Mouse (Mus musculus) CH12F3 (cell line): ENCODE data around the gene Col13a1.

Experiments used
- in situ Hi-C: fragments of 300-500 bp; cut with MboI; formaldehyde crosslinking; loops from 2 replicates; pipeline ENCODE4 v1.14.3; 2020; ENCODE audit warnings: low sequenced_read_pairs

The Col13a1 gene

DNA sequence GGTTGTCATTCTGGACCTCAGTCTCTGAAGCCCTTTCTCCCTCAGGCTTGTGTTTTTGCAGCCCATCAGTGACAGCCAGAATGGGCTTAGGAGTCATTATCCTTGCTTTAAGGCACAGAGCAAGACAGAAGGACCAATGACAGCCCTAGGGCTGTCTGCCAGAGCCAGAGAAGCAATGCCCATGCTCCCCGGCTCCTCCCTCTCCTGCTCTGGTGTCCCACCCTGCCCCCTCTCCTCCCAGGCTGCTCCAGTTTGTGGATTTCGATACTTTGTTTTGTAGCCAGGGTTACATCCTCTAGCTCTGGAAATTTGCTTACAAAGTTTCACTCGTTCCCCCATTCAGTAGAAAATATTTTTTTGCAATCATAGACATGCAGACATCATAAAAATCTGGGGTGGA lies 69.9 kb downstream of the Col13a1 start:
- in situ Hi-C loops: no loop called here

DNA sequence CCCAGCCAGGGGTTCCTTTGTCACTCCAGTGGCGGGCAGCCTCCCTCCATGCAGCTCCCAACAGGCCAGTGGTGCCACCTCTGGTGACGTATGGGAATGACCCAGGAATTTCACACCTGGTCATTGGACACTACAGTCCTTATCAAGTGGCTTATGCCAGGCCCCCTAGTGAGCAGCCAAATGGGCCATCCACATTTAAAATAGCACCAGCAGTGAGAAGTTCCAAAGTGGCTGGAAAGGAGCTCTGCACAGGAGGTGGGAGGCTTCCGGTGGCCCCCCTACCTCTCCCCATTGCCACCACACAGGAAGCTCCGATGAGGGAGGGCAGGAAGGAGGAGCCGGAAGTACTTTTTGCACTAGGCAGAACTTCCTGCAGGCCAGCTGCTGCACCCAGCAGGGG lies 72.7 kb downstream of the Col13a1 start:
- in situ Hi-C loops: no loop called here

DNA sequence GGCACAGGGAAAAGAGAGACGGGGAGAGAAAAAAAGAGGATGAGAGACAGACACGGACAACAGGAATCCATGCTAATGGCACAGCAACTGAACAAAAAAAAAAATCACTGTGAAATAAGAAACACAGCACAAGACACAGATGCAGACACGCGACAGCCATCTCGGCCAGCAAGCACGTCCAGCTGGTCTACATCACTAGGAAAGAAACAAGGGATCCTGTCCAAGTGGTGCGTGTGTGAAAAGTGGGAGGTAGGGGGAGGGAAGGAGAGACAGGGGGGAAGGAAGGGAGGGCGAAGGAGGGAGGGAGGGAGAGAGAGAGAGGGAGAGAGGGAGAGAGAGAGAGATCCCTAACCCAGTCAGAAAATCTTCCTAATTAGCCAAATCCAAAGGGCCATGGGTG lies 73.6 kb downstream of the Col13a1 start:
- in situ Hi-C loops: no loop called here

DNA sequence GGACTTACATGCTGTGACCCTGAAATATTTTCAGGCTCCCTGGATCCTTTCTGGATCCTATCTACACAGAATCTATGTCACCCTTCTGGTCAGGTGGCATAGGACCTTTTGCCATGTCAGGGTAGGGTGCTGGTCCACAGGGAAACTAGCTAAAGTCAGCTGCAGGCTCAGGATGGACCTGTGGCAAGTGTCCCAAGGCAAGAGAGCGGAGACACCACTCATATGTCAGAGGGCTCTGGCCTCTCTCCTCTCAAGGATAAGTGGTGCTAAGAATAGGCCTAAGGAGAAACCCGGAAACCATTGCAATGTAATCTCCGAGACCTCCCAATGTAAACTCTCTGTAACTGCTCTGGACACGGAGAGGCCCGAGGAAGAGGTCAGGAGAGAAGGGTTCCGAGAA lies 80.8 kb downstream of the Col13a1 start:
- in situ Hi-C loops: no loop called here

DNA sequence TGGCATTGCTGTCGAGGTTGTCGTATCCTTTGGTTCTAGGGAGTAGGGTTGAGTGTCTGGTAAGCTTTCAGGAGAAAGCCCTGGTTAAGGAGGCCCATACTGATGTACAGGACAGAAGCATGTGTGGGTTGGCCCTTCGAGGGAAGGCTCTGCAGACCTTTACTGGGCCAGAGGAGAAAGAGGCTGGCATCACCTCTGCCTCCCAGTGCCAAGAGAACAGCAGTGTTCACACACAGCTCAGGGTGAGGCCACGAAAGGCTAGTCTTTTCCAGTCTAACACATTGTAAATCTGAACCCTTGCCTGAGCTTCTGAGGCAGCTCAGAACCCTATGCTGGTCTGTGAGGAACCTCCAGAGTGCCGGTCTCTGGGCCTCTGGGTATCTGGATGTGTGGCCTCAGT lies 84.3 kb downstream of the Col13a1 start:
- in situ Hi-C loops: no loop called here

DNA sequence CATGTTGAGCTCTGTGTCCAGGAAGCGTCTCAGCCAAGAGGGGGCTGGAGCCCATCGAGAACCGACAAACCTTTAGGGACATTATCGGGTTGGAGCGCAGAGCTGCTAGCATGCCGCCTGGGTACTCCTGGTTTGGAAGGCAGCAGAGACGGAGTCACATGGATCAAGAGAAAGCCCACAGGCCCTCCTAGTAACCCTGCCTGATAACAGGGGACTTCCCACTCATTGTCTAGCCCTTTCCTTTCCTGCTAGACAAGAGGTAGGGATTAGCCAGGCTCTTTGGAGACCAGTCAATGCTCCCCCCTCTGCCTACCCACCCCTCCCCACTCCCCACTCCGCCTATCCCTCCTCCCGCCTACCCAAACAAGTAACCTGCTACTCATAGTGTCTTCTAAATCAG lies 87.8 kb downstream of the Col13a1 start:
- in situ Hi-C loops: no loop called here

DNA sequence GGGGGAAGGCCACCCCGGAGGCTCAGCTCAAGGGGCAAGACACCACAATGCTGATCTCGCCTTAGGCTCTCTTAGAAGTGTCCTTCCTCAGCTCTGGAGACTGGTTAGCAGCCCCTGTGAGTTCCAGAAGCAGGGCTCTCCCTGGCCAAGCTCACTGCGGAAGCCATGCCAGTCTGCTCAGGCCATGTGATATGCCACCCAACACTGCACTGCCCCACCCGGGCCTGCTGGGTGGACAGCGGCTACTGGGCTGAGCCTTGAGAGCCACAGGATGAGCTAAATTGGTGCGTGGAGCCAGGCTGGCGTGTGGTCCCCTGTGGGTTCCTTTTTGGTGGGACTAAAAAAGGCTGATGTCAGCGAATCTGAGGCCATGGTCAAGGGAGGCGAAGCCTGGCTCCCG lies 88.6 kb downstream of the Col13a1 start:
- in situ Hi-C loops: no loop called here

DNA sequence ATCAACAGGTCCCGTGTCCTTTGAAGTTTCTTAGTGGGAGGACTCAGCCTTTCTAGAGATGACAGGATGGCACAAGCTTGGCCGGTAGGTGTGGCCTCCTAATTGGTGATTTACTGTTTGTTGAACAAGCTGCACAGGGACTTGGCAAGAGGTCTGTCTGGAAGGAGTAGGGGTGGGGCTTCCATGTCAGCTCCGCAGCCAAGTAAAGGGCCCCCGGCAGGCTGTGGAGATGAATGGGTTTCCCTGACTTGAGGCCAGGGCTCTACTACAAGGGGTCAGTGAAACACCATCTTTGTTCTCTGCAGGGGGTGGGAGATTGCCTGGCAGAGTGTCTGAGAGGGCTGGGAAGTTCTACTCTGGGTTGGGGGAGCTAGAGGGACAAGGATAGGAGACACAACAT lies 99.5 kb downstream of the Col13a1 start:
- in situ Hi-C loops: no loop called here

DNA sequence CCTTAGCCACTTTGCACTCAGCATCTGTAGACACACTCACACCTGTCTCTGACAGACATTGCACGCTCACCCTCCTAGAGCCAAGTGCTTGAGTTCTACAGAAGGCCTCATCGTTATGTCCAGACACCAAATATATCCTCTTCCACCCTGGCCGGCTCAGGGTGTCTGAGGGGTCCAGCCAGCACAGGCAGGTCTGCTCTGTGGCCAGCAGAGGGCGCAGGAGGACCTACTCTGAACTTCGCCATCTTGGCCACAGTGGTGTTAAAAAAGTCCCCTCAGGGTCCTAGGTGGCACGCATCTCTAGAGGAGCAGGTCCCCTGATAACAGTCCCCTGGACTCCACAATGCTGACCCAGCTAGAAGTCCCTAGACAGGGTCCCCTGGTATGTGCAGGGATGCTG lies 101.1 kb downstream of the Col13a1 start:
- in situ Hi-C loops: no loop called here

DNA sequence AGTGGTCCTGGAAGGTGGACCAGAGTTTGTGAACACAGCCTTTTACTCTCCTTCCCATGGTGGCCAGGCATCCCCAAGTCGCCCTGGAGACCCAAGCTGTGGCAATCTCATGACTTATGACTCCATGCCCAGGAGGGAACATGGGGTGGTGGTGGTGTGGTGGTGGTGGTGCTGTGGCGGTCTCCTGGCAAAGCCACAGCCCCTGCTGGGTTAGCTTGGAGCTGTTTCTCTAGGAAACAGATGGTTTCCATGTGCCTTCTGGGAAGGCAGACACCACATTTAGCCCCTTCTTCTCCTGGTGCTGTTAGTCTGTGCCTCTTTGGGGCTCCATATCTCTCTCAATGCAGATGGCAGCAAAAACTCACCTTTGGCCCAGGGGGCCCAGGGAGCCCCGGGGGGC lies 109.1 kb downstream of the Col13a1 start:
- in situ Hi-C loops: no loop called here

DNA sequence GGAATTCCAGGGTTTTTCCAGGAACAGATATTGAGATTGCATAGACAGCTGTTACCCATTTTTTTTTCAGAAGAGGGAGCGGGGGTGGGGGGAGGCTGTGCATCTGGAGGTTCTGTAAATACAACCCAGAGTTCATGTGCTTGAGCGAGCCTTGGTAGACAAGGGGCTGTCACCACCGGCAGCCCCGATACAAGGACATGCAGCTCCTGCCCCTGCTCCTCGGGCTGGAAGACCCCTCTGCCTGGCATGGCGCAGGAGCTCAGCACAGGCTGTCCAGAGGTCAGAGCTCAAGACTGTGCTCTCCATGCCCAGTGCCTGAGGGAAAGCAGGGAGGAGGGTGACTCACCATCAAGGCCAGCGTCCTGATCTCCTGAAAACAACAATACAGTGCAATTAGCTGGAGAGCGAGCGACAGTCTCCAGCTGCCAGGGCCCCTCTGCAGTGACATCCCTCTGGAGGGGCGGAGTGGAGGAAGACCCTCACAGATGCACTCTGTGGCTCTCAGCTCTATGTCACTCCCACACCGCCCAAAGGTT lies 112.8 kb downstream of the Col13a1 start:
- in situ Hi-C loops: no loop called here

DNA sequence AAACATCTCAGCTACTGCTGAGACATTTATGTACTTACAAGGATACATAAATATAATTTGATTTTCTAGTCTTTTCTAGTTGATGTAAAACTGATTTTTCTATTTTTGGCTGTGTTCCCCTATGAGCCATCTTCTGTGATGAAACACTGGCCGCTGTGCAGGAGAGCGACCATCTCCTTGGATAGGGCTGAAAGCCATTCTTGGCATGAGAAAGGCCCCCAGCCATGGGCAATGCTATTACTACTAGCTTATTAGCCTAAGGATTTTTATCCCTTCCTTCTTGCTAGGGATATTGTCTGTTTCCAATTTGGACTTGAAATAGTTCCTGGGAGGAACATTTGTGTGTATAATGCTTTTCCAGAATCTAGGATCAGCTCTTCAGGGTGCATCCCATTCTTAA lies 119.5 kb downstream of the Col13a1 start:
- in situ Hi-C loops: no loop called here

DNA sequence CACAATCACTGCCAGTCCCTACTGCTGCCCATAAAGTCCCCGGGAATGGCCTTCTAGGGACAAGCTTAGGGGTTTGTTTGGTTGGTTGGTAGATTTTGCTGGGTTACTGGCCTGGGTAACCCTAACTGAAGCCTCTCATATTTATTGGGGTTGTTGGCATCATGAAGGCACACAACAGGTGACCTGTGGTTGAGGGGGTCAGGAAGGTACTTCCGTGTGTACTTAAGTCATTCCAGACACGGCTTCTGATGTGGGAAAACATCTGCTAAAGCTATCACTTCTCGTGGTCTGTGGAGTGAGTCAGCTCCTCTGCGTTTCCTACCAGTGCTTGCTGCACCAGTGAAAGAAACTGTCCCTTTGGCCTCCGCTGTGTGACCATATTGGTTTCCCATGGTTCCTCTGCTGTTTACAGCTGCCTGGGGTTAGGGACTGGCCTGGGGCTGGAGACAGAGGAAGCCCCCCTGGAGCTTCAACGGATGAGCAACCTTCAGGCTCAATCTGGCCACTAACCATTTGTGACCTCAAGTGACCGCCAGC lies 123.7 kb downstream of the Col13a1 start:
- in situ Hi-C loops: no loop called here

DNA sequence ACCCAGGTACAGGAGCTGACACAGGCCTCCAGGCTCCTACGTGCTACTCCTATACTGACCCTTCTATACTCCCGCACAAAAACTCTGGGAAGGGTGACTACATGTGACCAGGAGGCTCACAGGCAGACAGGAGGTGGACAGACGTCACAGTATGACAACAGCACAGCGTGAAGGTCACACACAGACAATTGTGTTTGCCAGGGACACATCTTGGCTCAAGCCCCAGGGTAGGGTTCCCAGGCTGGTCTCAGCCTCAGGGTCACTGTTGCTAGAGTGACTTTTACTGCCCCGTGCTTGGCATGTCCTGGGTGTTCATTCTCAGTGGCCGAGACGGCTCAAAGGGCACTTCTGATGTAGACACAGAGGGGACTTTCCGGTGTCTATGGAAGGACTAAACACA lies 126.1 kb downstream of the Col13a1 start:
- in situ Hi-C loops: no loop called here

DNA sequence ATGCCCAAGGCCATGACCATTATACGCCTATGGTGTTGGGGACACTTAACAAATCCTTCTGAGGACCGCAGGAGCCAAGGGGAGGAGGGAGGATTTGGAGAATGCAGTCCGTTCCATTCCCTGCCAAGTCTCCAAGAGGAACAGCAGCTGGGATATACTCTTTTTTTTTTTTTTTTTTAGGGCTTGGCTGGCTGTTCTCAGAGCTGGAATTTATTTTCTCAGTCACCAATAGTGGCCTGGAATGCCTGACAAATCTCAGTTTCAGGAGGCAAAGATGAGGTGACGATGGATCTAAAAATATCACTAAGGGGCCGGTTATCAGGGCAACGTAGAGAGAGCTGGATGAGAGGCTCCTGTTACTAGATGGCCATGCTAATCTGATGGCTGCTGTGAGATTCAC lies 130.4 kb downstream of the Col13a1 start:
- in situ Hi-C loops: no loop called here

DNA sequence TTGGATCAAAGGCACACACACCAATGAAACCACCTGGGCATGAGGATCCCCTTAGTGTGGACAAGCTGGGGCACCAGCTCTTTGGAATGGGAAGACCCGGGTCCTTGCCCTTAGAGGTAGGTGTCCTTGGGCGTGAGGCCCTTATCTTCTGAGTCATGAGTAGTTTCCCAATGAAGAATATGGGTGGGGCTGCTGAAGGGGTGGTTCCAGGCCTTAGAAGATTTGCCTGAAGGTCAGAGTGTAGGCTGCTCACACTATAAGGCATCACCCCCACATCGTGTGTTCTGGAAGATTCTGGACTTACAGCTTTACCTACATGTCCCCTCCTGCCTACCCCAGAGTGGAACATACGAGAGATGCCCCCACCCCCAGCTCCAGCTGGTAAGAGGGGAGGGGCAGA lies 133.4 kb downstream of the Col13a1 start:
- in situ Hi-C loops: no loop called here

DNA sequence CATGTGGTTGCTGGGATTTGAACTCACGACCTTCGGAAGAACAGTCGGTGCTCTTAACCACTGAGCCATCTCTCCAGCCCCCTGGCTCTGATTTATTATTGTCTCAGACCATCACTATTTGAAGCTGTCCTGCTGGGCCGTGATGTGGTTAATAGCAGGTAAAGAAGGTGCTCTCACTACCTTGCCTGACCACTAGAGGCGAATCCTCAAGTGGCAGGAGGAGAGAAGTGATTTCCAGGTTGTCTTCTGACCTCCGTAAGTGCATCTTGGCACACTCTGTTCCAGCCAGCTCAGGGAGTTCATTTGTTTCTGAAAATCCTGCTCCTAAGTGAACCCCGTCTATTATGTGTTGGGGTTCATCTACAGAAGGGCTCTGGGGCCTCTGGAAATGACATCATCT lies 134.4 kb downstream of the Col13a1 start:
- in situ Hi-C loops: no loop called here

DNA sequence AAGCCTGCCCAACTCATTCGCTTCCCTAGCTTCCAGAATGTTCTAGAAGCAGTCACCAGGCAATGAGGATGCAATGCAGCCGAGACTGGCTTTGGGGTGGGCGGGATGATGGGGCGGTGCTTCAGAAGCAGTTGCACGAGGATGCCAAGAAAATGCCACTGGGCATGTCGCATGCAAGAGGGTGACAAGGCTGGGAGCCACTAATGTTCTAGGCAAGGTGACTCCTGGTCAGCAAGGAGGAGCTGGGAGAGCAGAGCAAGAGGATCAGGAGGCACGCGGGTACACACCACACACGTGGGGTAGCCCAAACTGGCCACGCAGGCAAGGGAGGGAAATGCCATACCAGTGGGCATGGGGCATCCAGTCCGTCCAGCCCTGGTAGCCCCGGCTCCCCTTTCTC lies 136.6 kb downstream of the Col13a1 start:
- in situ Hi-C loops: no loop called here

DNA sequence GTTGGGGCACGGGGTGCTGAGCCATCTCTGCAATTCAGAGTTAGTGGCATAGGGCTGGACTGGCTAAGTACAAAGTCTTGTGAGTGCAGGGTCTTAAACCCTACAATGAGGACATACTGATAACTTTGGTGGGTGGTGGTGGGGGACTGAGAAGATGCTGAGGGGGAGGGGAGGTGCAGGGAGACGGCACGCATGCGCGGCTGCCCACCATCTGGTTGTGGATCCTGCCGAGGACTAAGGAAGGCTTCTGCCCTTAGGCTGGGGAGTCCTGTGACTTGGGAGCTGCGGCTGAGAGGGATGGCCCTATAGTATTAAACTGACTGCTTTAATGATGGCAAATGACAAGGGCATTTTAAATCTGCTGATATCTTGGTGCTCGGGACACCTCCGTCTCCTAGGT lies 139.6 kb downstream of the Col13a1 start:
- in situ Hi-C loops: loop anchor here (5.0 kb wide), 1 partner anchor 263 kb away; no protein-coding TSS in a partner anchor

DNA sequence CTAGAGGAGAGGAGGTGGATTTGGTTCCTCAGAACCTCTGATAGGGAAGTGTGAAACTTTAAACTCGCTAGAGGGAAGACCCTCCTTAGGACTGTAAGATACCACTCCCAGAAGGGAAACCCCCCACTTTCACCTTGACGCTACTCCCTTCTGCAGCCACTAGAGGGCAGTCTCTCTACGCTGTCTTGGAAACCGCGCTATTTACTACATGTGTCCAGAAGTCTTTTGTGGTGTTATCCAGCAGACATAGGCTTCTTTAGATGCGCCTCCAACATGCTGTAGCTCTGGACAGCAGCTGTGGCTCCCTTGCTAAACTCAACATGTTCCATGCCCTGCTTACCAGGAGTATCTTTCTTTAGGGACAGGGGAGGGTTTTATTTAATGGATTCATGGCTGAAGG lies 140.1 kb downstream of the Col13a1 start:
- in situ Hi-C loops: loop anchor here (5.0 kb wide), 1 partner anchor 264 kb away; no protein-coding TSS in a partner anchor

DNA sequence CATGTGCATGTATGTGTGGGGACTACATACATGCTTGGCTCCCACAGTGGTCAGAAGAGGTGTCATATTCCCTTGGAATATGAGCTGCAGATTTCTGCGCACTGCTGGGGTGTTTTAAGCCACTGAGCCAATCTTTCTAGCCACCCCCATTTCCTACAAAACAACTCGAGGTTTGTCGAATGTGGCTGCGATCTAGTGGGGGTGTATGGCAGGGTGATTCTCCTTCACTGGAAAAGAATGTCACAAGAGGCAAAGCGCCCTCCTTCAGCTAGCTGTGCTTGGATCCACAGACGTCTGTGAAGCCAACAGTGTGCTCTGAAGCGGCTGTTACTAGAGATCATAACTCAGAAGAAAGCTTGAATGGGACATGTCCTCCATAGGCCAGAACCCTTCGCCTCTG lies 141.6 kb downstream of the Col13a1 start:
- in situ Hi-C loops: loop anchor here (5.0 kb wide), 1 partner anchor 265 kb away; no protein-coding TSS in a partner anchor

DNA sequence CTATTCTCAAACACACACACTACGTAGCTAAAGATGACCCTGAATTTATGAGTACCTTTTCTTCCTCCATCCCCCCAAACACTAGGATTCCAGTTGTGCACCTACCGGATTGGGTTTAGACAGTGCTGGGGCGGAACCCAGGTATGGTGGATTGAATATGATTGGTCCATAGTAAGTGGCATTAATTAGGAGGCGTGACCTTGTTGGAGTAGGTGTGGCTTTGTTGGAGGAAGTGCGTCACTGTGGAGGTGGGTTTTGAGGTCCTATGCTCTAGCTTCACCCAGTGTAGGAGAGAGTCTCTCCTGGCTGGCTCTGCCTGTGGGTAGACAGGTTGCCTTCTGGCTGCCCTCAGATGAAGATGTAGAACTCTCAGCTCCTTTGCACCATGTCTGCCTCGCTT lies 144.6 kb downstream of the Col13a1 start:
- in situ Hi-C loops: no loop called here

DNA sequence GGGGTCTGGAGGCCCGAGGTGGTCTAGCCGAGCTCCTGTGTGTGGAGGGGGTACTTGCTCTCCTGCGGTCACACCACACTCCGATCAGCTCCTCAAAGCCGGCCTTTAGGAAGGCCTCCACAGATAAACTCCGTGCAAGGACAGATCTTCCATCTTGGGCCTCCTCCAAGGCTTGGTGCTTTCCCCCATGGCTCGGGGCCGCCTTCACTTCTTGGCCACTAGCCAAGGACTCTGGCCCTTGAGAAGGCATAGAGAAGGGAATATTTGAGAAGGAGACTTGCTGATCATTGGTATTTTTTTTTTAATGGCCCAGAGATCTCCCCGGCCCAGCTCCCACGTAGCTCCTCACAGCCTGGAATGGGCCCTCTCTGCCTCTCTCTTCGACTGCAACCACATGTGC lies 146.2 kb downstream of the Col13a1 start:
- in situ Hi-C loops: no loop called here
